Mouse (Mus musculus) limb, embryonic 11.5 days (tissue): Measurements from ENCODE around the gene Il10rb. TPM values are rescaled to one million over a fixed set of nuclear protein-coding genes. Genes with fewer than 3 reads are reported as not detected.

Experiments
- ATAC-seq: fragments of 200-750 bp; cut with Nextera tagmentation; 2 replicates; pipeline ENCODE4 v1.8.0; 2017; ENCODE audit warnings: low read depth; ENCODE audit not compliant: insufficient number of reproducible peaks, low FRiP score, low TSS enrichment
- DNase-seq: peaks from one replicate; pipeline ENCODE4 v3.0.0-alpha.2; 2015; ENCODE audit warnings: low spot score
- H3K27ac ChIP-seq: fragments of 300-500 bp; sonication (generic); replicated peaks from 2 replicates; pipeline ENCODE4 v1.5.1; 2014; ENCODE audit warnings: low read depth, mild to moderate bottlenecking, low read length
- H3K27me3 ChIP-seq: fragments of 300-500 bp; sonication (generic); 2 replicates; pipeline ENCODE4 v1.6.1; 2014; ENCODE audit warnings: mild to moderate bottlenecking, low read length, mixed read lengths; ENCODE audit not compliant: control insufficient read depth, insufficient read depth
- H3K36me3 ChIP-seq: fragments of 300-500 bp; sonication (generic); 2 replicates; pipeline ENCODE4 v1.6.1; 2014; ENCODE audit warnings: mild to moderate bottlenecking, low read length, moderate library complexity, mixed read lengths; ENCODE audit not compliant: control insufficient read depth, insufficient read depth
- H3K4me1 ChIP-seq: fragments of 300-500 bp; sonication (generic); 2 replicates; pipeline ENCODE4 v1.6.1; 2014; ENCODE audit warnings: low read length, mixed read lengths; ENCODE audit not compliant: control insufficient read depth, insufficient read depth
- H3K4me2 ChIP-seq: fragments of 300-500 bp; sonication (generic); 2 replicates; pipeline ENCODE4 v1.6.1; 2014; ENCODE audit warnings: low read depth, mild to moderate bottlenecking, moderate library complexity; ENCODE audit not compliant: severe bottlenecking
- H3K4me3 ChIP-seq: fragments of 300-500 bp; sonication (generic); 2 replicates; pipeline ENCODE4 v1.5.1; 2014; ENCODE audit warnings: low read depth, low read length
- H3K9ac ChIP-seq: fragments of 300-500 bp; sonication (generic); 2 replicates; pipeline ENCODE4 v1.6.1; 2014; ENCODE audit warnings: mild to moderate bottlenecking, low read length
- H3K9me3 ChIP-seq: fragments of 300-500 bp; sonication (generic); 2 replicates; pipeline ENCODE4 v1.6.1; 2016; ENCODE audit warnings: low read length; ENCODE audit not compliant: control insufficient read depth
- WGBS: fragments of 180-500 bp; shearing (Covaris S2); extraction: QIAGEN DNeasy Blood & Tissue Kit; methylation state at CpG from one replicate; pipeline ENCODE4 v1.1.7; 2014; 5-methylcytosine and 5-hydroxymethylcytosine counted together
- polyA plus RNA-seq: library from polyadenylated mRNA; unstranded; fragments of >200 nt; fragmentation: Nextera tagmentation; extraction: Ambion mirVana; gene quantifications from 2 replicates; pipeline ENCODE4 v1.2.1, GENCODE M21; 2014

Gene Il10rb
- polyA plus RNA-seq, 1 experiment from 2014 or later: 8.3 TPM

DNA sequence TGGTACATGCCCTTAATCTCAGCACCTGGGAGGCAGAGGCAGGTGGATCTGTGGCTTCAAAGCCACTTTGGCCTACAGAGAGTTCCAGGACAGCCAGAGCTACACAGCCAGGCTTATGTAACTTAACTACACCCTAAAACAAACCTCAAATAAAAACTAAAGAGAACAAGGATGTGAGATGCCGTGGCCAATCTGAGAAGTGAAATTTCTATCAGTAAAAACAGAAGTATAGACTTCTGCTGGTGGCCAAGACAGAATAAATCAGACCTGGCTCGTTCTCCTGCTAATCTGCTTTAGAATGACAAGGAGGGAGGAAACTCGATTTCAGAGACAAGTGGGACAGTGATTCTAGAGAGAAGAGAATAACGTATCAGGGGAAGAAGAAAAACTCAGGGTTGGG is 49.9 kb downstream of the Il10rb start:
- Histone ChIP-seq H3K9me3 (no peaks in the 10 kb centered on the region), H3K27ac (no peak overlapping the region), H3K4me2 (no peak overlapping the region), H3K4me1 (no peaks in the 10 kb centered on the region), H3K36me3 (no peaks in the 10 kb centered on the region), H3K9ac (no peak overlapping the region), H3K4me3 (no peak overlapping the region), H3K27me3 (no peaks in the 10 kb centered on the region)
- WGBS: 78% methylated on average over 4 of the region's 4 CpGs
- DNase-seq (no peak), ATAC-seq (no peak)

DNA sequence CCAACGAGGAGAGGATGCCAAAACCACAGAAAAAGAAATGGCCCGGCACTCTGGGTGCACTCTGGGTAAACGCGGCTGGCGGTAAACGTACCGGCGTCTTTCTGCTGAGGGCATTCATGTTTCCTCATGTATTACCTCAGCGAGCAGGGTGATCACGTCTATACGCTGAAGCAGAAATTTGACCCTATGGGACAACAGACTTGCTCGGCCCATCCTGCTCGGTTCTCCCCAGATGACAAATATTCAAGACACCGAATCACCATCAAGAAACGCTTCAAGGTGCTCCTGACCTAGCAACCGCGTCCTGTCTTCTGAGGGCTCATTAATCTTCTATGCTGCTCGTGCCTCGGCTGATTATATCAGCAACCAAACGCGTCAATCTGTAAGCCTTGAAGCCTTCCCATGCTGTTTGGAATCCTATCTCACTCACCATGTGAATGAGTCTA is 52.4 kb downstream of the Il10rb start:
- no peaks in the 10 kb centered on the region for H3K36me3 ChIP-seq
- no peak overlapping the region for H3K4me2 ChIP-seq
- no peak for ATAC-seq
- no peak overlapping the region for H3K27ac ChIP-seq
- H3K9me3 ChIP-seq: no peaks in the 10 kb centered on the region
- WGBS: 85% methylated on average over 21 of the region's 21 CpGs
- H3K27me3 ChIP-seq: no peaks in the 10 kb centered on the region
- no peak overlapping the region for H3K9ac ChIP-seq
- H3K4me1 ChIP-seq: no peaks in the 10 kb centered on the region
- no peak for DNase-seq
- H3K4me3 ChIP-seq: no peak overlapping the region

DNA sequence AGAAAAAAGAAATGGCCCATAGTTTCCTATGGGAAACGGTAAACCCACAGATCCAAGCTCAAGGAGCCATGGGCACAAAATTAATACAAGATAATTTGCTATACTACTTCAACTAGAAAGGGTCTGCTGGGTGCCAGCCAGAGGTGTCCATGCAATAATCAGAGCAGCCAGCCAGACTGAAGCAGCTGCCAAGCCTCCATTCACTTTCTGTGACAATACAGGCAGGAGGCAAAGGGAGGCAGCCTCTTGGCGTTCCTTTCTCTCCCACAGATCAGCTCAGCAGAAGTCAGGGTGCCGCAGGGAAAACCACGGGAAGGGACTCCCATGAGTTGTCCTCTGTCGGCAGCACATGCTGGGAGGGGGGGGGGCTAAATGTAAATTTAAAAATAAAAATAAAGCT is 53.0 kb downstream of the Il10rb start:
- no peak for DNase-seq
- 70% methylated on average over 5 of the region's 5 CpGs for WGBS
- H3K36me3 ChIP-seq: no peaks in the 10 kb centered on the region
- H3K4me2 ChIP-seq: no peak overlapping the region
- H3K4me1 ChIP-seq: no peaks in the 10 kb centered on the region
- H3K27me3 ChIP-seq: no peaks in the 10 kb centered on the region
- no peak overlapping the region for H3K4me3 ChIP-seq
- H3K9me3 ChIP-seq: no peaks in the 10 kb centered on the region
- no peak overlapping the region for H3K9ac ChIP-seq
- no peak overlapping the region for H3K27ac ChIP-seq
- ATAC-seq: no peak

DNA sequence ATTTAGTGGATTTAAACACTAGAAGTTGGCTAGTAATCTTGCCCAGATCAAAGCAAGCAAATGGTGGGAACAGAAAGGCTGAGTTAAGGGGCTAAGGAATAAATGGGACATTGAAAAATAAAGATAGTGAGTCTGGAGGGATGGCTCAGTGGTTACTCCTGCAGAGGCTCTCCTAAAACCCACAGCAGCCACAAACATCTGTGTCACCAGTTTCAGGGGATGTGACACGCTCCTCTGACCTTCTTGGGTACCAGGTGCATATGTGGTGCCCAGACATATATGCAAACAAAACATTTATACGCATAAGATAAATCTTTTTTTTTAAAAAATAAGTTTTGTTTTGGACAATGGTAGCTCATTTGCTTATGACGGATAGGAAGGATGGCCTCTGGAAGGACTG is 53.4 kb downstream of the Il10rb start:
- Histone ChIP-seq H3K9me3 (no peaks in the 10 kb centered on the region), H3K9ac (no peak overlapping the region), H3K4me1 (no peaks in the 10 kb centered on the region), H3K27me3 (no peaks in the 10 kb centered on the region), H3K4me3 (no peak overlapping the region), H3K4me2 (no peak overlapping the region), H3K27ac (no peak overlapping the region), H3K36me3 (no peaks in the 10 kb centered on the region)
- ATAC-seq (no peak), DNase-seq (no peak)
- 90% methylated on average over 3 of the region's 3 CpGs for WGBS

DNA sequence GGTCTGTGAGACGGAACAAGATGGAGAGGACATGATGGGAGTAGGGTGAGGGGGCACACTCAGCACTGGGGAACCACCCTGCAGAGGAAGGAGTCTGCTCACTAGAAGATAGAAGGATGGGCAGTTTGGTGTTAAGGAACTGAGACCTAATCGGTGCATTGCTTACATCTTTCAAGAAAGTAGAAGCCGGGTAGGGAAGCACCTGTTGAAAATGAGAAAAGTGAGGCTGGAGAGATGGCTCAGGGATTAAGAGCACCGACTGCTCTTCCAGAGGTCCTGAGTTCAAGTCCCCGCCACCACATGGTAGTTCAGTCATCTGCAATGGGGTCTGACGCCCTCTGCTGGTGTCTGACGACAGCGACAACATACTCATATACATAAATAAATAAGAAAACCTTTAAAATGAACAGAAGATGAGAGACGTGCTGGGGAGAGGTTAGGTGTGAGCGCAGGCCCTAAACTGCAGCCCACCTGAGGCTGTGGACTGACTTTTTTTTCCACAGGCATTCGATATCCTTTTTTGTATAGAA is 53.9 kb downstream of the Il10rb start:
- Histone ChIP-seq H3K9me3 (no peaks in the 10 kb centered on the region), H3K4me2 (no peak overlapping the region), H3K4me3 (no peak overlapping the region), H3K27ac (no peak overlapping the region), H3K4me1 (no peaks in the 10 kb centered on the region), H3K36me3 (no peaks in the 10 kb centered on the region), H3K9ac (no peak overlapping the region), H3K27me3 (no peaks in the 10 kb centered on the region)
- no peak for ATAC-seq
- no peak for DNase-seq
- 66% methylated on average over 11 of the region's 11 CpGs for WGBS

DNA sequence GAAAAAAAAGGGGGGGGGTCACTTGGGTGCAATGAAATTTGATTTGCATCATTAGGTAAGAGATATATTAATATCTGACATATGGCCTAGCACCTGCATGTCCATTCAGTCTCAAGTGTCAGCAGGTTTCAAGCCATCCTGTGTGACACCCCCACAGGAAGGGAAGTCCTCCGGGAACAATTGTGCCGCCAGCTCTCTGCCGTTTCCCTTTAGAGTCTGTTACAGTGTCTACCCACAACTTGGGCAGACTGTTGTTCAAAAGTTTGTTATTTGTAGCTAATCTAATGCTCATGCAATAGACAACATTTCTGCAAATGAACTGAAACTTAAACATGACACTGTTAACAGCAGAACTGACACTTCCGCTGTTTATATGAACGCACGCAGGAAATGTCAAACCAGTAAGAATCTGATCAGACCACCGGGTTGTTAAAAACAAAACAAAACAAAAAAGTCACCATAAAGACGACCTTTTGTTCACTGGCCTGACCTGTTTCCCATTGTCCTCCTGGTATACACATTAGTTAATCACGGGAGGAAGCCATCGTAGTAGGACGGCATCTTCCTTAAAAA is 55.2 kb downstream of the Il10rb start:
- no peak for ATAC-seq
- no peak for DNase-seq
- Histone ChIP-seq H3K36me3 (no peaks in the 10 kb centered on the region), H3K27ac (no peak overlapping the region), H3K4me3 (no peak overlapping the region), H3K4me2 (no peak overlapping the region), H3K9ac (no peak overlapping the region), H3K4me1 (peaks cover 2% of the 10 kb centered on the region; the same call in 1 of the 2 replicates), H3K9me3 (no peaks in the 10 kb centered on the region), H3K27me3 (no peaks in the 10 kb centered on the region)
- WGBS: 76% methylated on average over 11 of the region's 11 CpGs

DNA sequence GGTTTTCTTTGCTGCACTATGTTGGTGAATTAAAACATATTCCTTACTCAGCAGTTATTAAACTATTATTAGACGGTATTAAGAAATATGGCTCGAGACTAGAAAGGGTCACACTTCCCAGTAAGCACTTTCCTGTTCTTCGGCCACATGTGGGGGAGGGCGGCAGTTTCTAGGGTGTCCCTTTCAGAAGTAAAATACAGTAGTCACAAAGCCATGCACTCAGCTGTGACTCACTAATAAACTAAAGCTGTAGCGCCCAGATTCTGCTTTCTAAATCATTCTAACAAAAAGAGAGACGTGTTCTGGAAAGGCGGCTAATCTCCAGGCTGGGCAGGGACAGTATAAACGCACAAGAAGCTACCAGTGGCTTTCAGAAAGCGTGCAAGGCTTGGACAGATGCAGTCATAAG is 55.8 kb downstream of the Il10rb start:
- Histone ChIP-seq H3K4me3 (no peak overlapping the region), H3K4me1 (peaks cover 8% of the 10 kb centered on the region), H3K9me3 (no peaks in the 10 kb centered on the region), H3K4me2 (no peak overlapping the region), H3K9ac (no peak overlapping the region), H3K27ac (no peak overlapping the region), H3K27me3 (no peaks in the 10 kb centered on the region), H3K36me3 (no peaks in the 10 kb centered on the region)
- DNase-seq: no peak
- WGBS: 66% methylated on average over 9 of the region's 9 CpGs
- no peak for ATAC-seq

DNA sequence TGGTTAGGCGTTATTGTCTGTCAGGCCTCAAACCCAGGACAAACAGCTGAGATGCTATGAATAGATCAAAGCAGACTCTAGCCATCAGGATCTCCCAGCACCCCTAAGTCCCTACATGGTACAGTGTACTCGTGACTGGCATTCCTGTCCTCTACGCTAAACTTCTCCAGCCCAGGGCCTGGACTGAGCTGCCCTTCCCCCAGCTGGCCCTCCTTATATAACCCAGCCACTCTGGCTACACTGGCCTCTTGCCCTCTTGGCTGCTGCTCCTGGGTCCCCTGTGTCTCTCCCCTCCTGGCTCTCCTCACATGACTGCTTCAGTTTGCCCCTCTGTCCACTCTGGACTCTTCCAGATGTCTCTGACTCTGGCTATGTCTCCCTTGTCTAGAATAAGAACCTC is 56.7 kb downstream of the Il10rb start:
- Histone ChIP-seq H3K27ac (no peak overlapping the region), H3K27me3 (no peaks in the 10 kb centered on the region), H3K4me2 (no peak overlapping the region), H3K4me3 (no peak overlapping the region), H3K4me1 (peaks cover 9% of the 10 kb centered on the region), H3K9me3 (no peaks in the 10 kb centered on the region), H3K36me3 (no peaks in the 10 kb centered on the region), H3K9ac (no peak overlapping the region)
- no peak for ATAC-seq
- DNase-seq: no peak
- WGBS: 73% methylated on average over 3 of the region's 3 CpGs

DNA sequence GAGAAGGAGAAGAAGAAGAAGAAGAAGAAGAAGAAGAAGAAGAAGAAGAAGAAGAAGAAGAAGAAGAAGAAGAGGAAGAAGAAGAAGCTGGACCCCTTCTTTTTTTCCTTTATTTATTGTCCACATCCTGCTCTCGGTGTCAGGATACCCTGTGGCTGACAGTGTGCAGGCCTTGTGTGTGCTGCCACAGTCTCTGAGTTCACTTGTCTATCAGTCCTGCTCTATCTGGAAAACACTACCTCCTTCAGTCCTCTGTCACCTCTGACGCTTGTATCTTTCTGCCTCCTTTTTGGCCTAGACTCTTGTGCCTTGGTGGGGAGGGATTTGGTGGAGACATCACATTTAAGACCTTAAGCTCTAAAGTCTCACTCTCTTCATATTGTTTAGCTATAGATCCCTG is 57.4 kb downstream of the Il10rb start:
- no peaks in the 10 kb centered on the region for H3K27me3 ChIP-seq
- no peak overlapping the region for H3K4me2 ChIP-seq
- WGBS: 82% methylated on average over 2 of the region's 2 CpGs
- no peak overlapping the region for H3K4me3 ChIP-seq
- H3K4me1 ChIP-seq: peaks cover 9% of the 10 kb centered on the region
- no peak overlapping the region for H3K27ac ChIP-seq
- ATAC-seq (no peak), DNase-seq (no peak)
- H3K9ac ChIP-seq: no peak overlapping the region
- H3K36me3 ChIP-seq: no peaks in the 10 kb centered on the region
- no peaks in the 10 kb centered on the region; the same call in 1 of the 2 replicates for H3K9me3 ChIP-seq
